Mouse (Mus musculus): ENCODE data around the gene Olfr279.

- no peak for TF ChIP-seq CTCF (IDR thresholded peaks at IDR 0.05; ENCODE audit: low read depth, low read length)
- no peak for TF ChIP-seq POLR2A (IDR thresholded peaks at IDR 0.05; ENCODE audit: borderline replicate concordance, low read depth, low read length)
These were observed 12.6 kb upstream of the Olfr279 start for GRCm38 (mm10) chr15:98479568-98480102.
